Mouse (Mus musculus) liver, embryonic 16.5 days (tissue): ENCODE measurements around the gene Socs5. TPM values are rescaled to one million over a fixed set of nuclear protein-coding genes. Genes with fewer than 3 reads are reported as not detected.

ENCODE experiments used
- ATAC-seq: fragments of 200-750 bp; cut with Nextera tagmentation; 2 replicates; pipeline ENCODE4 v1.8.0; 2017; ENCODE audit warnings: low read depth, mild to moderate bottlenecking, moderate number of reproducible peaks, moderate library complexity
- H3K27ac ChIP-seq: fragments of 300-500 bp; sonication (generic); 2 replicates; pipeline ENCODE4 v1.5.1; 2014; ENCODE audit warnings: mild to moderate bottlenecking, low read length
- H3K27me3 ChIP-seq: fragments of 300-500 bp; sonication (generic); 2 replicates; pipeline ENCODE4 v1.6.1; 2014; ENCODE audit warnings: low read depth, low read length, mixed read lengths; ENCODE audit not compliant: control insufficient read depth, insufficient read depth
- H3K36me3 ChIP-seq: fragments of 300-500 bp; sonication (generic); 2 replicates; pipeline ENCODE4 v1.6.1; 2014; ENCODE audit warnings: mild to moderate bottlenecking; ENCODE audit not compliant: control insufficient read depth, insufficient read depth
- H3K4me1 ChIP-seq: fragments of 300-500 bp; sonication (generic); 2 replicates; pipeline ENCODE4 v1.6.1; 2014; ENCODE audit warnings: low read depth, low read length, mixed read lengths; ENCODE audit not compliant: control insufficient read depth
- H3K4me2 ChIP-seq: fragments of 300-500 bp; sonication (generic); 2 replicates; pipeline ENCODE4 v1.6.1; 2014; ENCODE audit warnings: low read depth, low read length, mixed read lengths
- H3K4me3 ChIP-seq: fragments of 300-500 bp; sonication (generic); 2 replicates; pipeline ENCODE4 v1.5.1; 2014; ENCODE audit warnings: low read depth, mild to moderate bottlenecking, low read length
- H3K9ac ChIP-seq: fragments of 300-500 bp; sonication (generic); 2 replicates; pipeline ENCODE4 v1.6.1; 2014; ENCODE audit warnings: low read depth, low read length
- H3K9me3 ChIP-seq: fragments of 300-500 bp; sonication (generic); replicated peaks from 2 replicates; pipeline ENCODE4 v1.6.1; 2016; ENCODE audit warnings: low read length; ENCODE audit not compliant: control insufficient read depth
- WGBS: fragments of 180-500 bp; shearing (Covaris S2); extraction: QIAGEN DNeasy Blood & Tissue Kit; methylation state at CpG from one replicate; pipeline ENCODE4 v1.1.7; 2014; ENCODE audit not compliant: insufficient replicate concordance; 5-methylcytosine and 5-hydroxymethylcytosine counted together
- polyA plus RNA-seq: library from polyadenylated mRNA; unstranded; fragments of >200 nt; fragmentation: Nextera tagmentation; extraction: Ambion mirVana; gene quantifications from 2 replicates; pipeline ENCODE4 v1.2.1, GENCODE M21; 2015

Socs5 gene
- polyA plus RNA-seq, 1 experiment from 2014 or later: 1.9 TPM

DNA sequence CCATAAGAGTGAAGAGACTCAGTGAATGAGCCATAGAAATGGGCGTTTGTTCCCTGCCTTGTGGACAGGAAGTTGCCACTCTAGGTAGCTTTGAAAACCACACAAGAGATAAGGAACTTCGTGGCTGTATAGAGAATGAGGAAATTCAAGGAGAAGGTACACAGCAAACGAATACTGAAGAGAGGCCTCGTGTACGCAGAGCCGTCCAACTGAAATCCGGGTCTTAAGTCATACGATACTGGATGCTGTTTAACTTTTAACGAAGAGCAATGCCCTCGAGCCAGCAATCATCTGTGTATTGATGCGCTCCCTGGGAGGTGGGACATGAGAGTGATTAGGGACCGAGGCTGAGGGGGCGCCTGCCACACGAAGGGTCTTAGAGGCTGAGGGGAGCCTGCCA lies 35.7 kb downstream of the Socs5 start:
- Histone ChIP-seq H3K36me3 (no peaks in the 10 kb centered on the region), H3K4me1 (peaks cover 3% of the 10 kb centered on the region; the same call in 1 of the 2 replicates), H3K27me3 (no peaks in the 10 kb centered on the region), H3K4me2 (no peak overlapping the region), H3K27ac (no peak overlapping the region), H3K9ac (no peak overlapping the region), H3K9me3 (no peaks in the 10 kb centered on the region), H3K4me3 (no peak overlapping the region)
- WGBS: 34% methylated on average over 14 of the region's 14 CpGs
- no peak for ATAC-seq

DNA sequence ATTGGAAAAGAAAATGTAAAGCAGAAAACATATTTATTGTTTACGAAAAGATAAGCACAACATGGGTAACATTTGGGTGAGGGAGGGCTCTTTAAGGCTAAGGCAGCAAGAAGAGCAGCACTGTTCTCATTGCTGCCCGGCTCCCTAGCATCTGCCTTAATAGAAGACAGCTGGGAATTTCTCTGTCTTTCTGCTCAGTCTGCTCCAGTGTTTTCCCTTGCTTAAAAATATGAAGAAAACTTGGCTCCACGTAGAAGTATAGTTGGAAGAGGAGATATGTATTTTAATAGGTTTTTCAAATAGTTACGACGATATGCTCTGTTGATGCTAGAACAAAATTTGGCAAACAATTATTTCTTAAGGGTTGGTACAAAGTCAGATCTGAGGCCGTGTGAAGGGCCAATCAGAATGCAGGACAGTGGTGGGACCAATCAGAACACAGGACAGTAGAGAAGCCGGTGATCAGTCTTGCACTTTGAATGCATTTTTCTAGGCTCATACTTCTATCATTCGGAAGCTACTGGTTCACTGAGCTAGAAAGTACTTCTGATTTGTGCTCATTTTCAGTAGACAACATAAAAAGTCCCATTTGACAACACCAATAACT lies 39.0 kb downstream of the Socs5 start:
- Histone ChIP-seq H3K36me3 (no peaks in the 10 kb centered on the region), H3K27ac (no peak overlapping the region), H3K4me1 (peaks cover 3% of the 10 kb centered on the region; the same call in 1 of the 2 replicates), H3K9me3 (no peaks in the 10 kb centered on the region), H3K4me2 (no peak overlapping the region), H3K27me3 (no peaks in the 10 kb centered on the region), H3K4me3 (no peak overlapping the region), H3K9ac (no peak overlapping the region)
- no peak for ATAC-seq
- WGBS: 69% methylated on average over 8 of the region's 8 CpGs

- no peak overlapping the region for H3K9ac ChIP-seq
- no peak overlapping the region for H3K4me2 ChIP-seq
- H3K4me1 ChIP-seq: no peaks in the 10 kb centered on the region
- ATAC-seq: no peak
- H3K27me3 ChIP-seq: no peaks in the 10 kb centered on the region
- H3K27ac ChIP-seq: no peak overlapping the region
- 51% methylated on average over 12 of the region's 12 CpGs for WGBS
- no peaks in the 10 kb centered on the region for H3K36me3 ChIP-seq
- H3K4me3 ChIP-seq: no peak overlapping the region
- H3K9me3 ChIP-seq: no peaks in the 10 kb centered on the region
Observed at GRCm38 (mm10) chr17:87149762-87150161, 42.3 kb downstream of the Socs5 start.

DNA sequence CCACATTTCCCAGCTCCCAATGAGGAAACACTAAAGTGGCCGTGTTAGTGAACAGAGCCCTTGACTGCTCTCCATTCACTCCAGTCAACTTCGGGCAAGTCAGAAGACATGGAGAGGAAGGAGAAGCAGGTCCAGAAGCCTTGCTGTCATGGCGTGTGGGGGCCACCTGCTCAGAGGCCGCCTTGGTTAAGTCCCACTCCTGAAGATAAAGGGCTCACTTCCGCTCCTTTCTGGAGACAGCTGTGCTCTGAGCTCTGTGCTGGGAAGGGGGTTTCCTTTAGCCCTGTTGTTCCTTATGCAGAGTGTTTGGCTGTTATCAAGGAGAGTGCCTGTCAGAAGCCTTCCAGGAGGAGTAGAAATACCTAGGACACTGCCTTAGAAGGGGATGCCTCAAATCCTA lies 45.5 kb downstream of the Socs5 start:
- Histone ChIP-seq H3K9ac (no peak overlapping the region), H3K4me2 (no peak overlapping the region), H3K9me3 (no peaks in the 10 kb centered on the region), H3K27ac (no peak overlapping the region), H3K4me1 (no peaks in the 10 kb centered on the region; the same call in 1 of the 2 replicates), H3K27me3 (no peaks in the 10 kb centered on the region), H3K36me3 (no peaks in the 10 kb centered on the region), H3K4me3 (no peak overlapping the region)
- WGBS: 23% methylated on average over 5 of the region's 5 CpGs
- no peak for ATAC-seq

DNA sequence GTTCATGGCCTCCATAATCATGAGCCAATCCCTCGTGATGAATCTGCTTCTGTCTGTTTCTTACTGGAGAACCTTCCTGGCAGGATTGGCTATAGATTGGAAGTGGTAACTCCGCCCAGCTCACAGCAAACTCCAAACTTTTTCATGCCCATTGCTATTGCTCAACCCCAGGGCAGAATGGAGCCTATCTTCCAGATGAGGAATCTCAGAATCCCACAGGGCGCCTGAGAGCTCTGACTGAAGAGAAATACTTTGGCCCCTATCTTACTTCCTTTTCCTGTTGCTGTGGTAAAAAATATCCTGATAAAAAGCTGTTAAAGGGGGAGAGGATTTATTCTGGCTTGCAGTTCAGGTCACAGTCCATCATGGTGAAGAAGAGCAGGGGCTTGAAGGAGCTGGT lies 48.2 kb downstream of the Socs5 start:
- peak; percentile 24; the same call in 1 of the 2 replicates for ATAC-seq
- Histone ChIP-seq H3K9me3 (no peaks in the 10 kb centered on the region), H3K4me3 (no peak overlapping the region), H3K4me1 (no peaks in the 10 kb centered on the region; the same call in 1 of the 2 replicates), H3K9ac (no peak overlapping the region), H3K27ac (no peak overlapping the region), H3K36me3 (no peaks in the 10 kb centered on the region), H3K27me3 (no peaks in the 10 kb centered on the region), H3K4me2 (no peak overlapping the region)
- 28% methylated on average over 3 of the region's 3 CpGs for WGBS

GRCm38 (mm10) chr17:87157739-87158138 lies 50.3 kb downstream of the Socs5 start:
- WGBS: 54% methylated on average over 13 of the region's 13 CpGs
- H3K4me2 ChIP-seq: no peak overlapping the region

DNA sequence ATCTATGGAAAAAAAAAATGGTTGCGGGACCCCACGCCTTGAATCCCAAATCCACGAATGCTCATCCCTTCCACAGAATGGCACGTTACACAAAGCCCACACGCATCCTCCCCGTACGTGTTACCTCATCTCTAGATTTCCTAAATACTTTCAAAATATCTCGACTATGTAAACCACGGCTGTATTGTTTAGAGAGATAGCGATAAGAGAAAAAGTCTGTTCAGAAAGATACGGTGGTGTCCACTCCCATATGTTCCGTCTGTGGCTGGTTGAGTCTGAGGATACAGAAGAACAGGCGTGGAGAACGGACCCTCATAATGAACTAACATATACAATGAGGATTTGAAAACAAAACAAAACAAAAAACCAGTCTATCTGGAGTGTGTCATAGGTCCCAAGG lies 51.1 kb downstream of the Socs5 start:
- Histone ChIP-seq H3K4me2 (no peak overlapping the region), H3K4me1 (no peaks in the 10 kb centered on the region; the same call in 1 of the 2 replicates)
- WGBS: 28% methylated on average over 14 of the region's 14 CpGs

More at GRCm38 (mm10) chr17:87157739-87158138, 50.3 kb downstream of the Socs5 start:
- no peaks in the 10 kb centered on the region for H3K36me3 ChIP-seq
- H3K9me3 ChIP-seq: no peaks in the 10 kb centered on the region
- H3K27me3 ChIP-seq: no peaks in the 10 kb centered on the region
- no peak overlapping the region for H3K9ac ChIP-seq
- ATAC-seq: 0 out of 2 replicates have a peak, but pooled peaks have one; percentile 27
- no peak overlapping the region for H3K4me3 ChIP-seq
- no peaks in the 10 kb centered on the region; the same call in 1 of the 2 replicates for H3K4me1 ChIP-seq
- H3K27ac ChIP-seq: no peak overlapping the region

DNA sequence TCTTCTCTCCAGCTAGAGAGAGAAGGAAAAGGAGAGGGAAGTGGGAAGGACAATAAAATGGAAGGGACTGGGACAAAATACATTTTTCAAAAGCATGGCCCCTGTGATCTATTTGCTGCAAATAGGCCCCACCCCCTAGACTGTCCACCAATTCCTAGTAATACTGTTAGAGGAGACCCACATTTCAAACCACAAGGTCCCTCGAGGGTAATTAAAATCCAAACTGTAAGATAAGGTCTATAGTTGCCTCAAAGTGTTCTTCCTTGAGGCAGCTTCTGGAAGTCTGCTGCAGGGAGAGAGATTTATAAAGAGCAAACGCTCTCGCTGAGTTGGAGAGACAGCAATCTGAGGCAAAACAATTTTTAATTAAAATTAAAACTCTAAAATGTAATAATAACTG lies 52.8 kb downstream of the Socs5 start:
- WGBS: 48% methylated on average over 3 of the region's 3 CpGs
- H3K27me3 ChIP-seq: no peaks in the 10 kb centered on the region
- H3K9ac ChIP-seq: no peak overlapping the region
- no peaks in the 10 kb centered on the region for H3K9me3 ChIP-seq
- H3K4me2 ChIP-seq: no peak overlapping the region
- no peak overlapping the region for H3K27ac ChIP-seq
- H3K36me3 ChIP-seq: no peaks in the 10 kb centered on the region
- H3K4me1 ChIP-seq: no peaks in the 10 kb centered on the region; the same call in 1 of the 2 replicates
- ATAC-seq: no peak
- no peak overlapping the region for H3K4me3 ChIP-seq

More for the DNA sequence above, 51.1 kb downstream of the Socs5 start:
- Histone ChIP-seq H3K9ac (no peak overlapping the region), H3K27me3 (no peaks in the 10 kb centered on the region), H3K27ac (no peak overlapping the region), H3K36me3 (no peaks in the 10 kb centered on the region), H3K4me3 (no peak overlapping the region), H3K9me3 (no peaks in the 10 kb centered on the region)
- ATAC-seq: no peak

- Histone ChIP-seq H3K27me3 (no peaks in the 10 kb centered on the region), H3K9ac (no peak overlapping the region), H3K4me1 (no peaks in the 10 kb centered on the region), H3K9me3 (no peaks in the 10 kb centered on the region), H3K4me2 (no peak overlapping the region), H3K27ac (no peak overlapping the region), H3K36me3 (no peaks in the 10 kb centered on the region), H3K4me3 (no peak overlapping the region)
- WGBS: 65% methylated on average over 7 of the region's 7 CpGs
- ATAC-seq: no peak
Observed at GRCm38 (mm10) chr17:87164312-87164922, 56.9 kb downstream of the Socs5 start.
